Mouse (Mus musculus) neural tube, embryonic 10.5 days (tissue): ENCODE results near the gene 2610301B20Rik.
A peak's percentile ranks its signal among the peaks of the same experiment; 100 is the strongest.
"Not testable (repeated sequence)": the region's sequence is repeated elsewhere in the genome, so short reads cannot be mapped to it uniquely, and the experiment has no call there.

Source experiments
- DNase-seq: peaks from one replicate; pipeline ENCODE4 v3.0.0-alpha.2; 2017; ENCODE audit warnings: low spot score; ENCODE audit errors: extremely low spot score

Gene 2610301B20Rik

DNA sequence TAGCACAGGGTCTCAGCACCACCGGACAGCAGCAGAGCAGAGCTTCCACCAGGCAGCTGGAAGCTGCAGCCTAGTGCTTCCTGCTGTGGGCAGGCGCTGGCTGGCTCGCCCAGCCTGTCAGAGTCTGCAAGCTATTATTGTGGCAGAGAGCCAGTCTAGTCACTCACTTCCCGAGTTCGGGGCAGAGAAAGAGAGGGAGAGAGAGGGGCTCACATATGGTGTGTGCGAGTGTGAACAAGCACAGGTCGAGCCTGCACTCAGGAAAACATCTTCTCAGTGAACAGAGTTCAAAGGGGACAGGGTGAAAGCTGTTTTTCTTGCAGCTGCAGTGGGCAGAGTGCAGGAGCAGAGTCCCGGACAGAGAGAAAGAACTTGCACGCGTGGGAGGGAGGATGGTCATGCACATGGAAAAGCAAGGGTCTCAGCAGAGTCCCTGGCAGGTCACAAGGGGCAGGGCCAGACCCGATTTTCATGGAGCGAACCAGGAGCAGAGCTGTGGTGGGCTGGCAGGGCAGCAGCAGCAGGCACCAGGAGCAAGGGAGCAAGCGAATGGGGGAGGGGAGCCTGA is 31.0 kb downstream of the 2610301B20Rik start:
- peak; percentile 44 for DNase-seq

DNA sequence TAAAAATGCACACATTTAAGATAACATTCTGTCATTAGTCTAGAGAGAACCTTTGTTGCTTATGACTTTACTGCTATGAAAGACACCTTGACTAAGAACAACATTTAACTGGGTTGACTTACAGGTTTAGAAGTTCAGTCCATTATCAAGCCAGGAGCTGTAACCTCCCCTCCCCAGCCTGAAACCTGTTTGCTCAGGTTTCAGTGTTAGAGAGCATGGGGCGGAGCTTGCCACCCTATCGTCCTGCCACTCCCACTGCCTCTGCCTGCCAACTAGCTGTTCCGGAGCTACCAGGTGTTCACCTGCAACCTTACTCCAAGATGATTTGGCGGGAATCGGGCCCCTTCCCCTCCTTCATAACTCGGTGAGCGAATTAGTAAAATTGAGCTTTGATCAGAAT is 37.1 kb downstream of the 2610301B20Rik start:
- DNase-seq = not testable (repeated sequence)

DNA sequence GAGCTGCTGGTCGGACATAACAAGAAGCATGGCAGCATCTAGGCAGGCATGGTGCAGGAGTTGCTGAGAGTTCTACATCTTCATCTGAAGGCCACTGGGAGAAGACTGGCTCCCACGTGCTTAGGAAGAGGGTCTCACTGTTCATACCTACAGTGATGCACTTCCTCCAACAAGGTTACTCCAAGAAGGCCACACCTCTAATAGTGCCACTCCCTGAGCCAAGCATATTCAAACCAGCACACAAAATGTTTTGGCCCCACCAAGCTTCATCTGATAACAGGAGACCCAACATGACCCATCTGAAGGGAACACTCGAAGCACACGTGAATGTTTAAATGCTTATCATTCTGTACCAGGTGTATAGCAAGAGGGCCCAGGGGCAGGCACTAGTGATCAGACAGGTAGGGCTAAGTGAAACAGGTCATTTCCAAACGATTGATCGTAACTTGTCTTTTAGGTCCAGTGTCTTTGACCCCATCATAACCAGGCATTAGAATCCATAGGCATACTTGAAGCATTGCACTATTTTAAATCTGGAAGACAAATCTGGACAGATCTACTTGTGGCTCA is 37.7 kb downstream of the 2610301B20Rik start:
- no peak for DNase-seq

DNA sequence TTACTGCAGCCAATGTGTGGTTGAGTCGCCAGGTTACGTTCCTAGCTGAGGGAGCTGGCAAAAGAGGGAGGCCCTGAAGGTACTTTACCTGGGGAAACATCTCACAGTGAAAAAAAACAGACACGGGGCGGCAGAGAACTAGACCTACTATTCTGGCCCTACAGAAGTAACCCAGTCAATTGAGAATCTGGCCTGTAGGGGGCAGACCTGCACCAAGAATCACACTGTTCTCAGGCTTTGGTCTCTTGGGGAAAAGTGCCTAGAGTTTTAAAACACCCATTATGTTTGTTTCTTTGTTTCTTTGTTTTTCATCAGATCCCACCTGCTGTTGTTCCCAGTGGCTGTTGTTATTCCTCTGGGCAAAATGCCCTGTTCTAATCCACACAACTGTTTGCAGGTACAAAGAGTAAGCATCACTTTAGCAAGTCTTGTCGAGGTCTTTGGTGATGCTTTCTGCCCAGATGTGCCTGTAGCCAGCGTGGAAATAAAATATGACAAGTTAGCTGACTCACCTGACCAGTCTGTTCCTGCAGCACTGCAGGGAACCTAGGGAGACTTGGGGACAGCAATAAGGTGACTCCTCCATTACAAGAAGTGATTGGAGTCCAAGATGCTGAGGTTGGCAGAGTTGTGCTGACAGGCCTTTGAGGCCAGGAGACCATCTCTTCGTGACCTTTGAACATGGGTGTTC is 38.5 kb downstream of the 2610301B20Rik start:
- DNase-seq = peak; percentile 83

DNA sequence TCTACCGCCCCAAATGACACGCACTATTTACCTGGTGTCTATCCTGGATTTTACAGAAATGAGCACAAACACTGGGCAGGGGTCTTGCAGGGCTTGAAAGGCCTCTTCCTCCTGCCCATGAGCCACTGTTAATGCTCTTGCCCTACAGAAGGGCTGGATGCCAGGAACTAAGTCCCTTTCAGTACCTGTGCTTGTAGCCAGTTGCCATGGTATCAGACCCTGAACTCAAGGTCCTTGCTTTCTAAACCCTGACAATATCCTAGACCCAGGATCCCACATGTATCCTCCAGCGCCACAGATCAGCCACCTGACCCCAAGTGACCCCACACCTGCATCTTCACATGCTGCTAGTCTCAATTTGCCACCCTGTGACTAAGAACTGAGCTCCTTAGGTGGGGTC is 39.1 kb downstream of the 2610301B20Rik start:
- DNase-seq = no peak

DNA sequence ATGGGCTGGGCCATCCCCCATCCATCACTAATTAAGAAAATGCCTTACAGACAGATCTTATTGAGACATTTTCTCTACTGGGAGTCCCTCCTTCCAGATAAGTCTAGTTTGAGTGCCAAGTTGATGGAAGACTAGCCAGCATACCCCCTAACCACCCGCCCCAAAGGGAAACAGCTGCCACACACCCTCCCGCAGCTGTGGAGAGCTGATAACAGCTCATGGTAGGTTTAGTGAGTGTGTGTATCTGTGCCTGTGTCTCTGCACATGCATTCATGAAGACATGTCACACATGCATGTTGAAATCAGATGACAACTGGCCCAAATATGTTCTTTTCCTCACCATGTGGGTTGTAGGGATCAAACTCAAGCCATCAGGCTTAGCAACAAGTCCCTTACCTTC is 40.5 kb downstream of the 2610301B20Rik start:
- DNase-seq = no peak

DNA sequence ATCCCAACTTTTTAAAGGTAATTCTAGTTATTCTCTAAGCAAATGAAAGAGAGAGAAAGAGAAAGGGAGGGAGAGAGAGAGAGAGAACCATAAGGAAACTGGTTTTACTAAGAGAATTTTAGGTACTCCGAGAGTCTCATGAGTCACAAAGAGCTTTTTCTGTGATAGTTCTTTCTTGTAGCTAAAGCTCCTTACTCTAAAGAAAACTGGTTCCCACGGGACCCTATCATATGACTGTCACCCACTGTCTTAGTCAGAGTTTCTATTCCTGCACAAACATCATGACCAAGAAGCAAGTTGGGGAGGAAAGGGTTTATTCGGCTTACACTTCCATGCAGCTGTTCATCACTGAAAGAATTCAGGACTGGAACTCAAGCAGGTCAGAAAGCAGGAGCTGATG is 41.0 kb downstream of the 2610301B20Rik start:
- DNase-seq = no peak

DNA sequence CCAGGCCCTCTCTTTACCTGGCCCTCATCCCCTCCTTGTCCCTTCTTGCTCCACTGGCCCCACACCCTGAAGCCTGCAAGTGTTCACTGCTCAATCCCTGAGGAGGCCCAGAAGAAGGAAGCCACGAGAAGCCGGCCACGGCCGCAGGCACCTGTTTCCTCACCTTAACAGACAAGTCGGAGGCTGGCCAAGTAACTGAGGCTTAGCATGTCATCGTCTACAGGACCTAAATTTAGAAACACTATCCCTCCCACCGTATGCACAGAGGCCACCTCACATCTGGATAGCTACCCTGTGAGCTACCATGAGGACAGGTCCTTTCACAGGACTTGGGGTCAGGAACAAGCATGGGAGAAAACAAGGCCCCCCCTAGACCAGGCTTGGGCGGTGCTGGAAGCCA is 44.1 kb downstream of the 2610301B20Rik start:
- DNase-seq = no peak

DNA sequence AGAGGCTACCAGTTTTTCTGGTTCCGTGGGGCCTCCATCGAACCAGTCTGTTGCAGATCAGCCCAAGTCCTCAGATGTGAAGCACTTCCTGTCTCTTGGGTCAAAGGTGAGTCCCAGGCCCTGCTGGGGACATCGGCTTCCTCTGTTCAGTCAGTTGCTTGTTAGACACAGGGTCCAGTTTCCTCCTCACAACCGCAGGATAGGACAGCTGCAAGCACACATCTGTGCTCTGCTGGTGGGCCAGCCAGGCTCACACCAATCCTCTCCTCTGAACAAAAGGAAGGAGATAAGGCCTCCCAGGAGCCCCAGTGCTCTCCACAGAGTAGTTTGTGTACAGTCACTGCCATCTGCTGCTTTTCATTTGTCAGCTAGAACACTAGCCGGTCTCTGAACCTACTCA is 44.8 kb downstream of the 2610301B20Rik start:
- DNase-seq = no peak

DNA sequence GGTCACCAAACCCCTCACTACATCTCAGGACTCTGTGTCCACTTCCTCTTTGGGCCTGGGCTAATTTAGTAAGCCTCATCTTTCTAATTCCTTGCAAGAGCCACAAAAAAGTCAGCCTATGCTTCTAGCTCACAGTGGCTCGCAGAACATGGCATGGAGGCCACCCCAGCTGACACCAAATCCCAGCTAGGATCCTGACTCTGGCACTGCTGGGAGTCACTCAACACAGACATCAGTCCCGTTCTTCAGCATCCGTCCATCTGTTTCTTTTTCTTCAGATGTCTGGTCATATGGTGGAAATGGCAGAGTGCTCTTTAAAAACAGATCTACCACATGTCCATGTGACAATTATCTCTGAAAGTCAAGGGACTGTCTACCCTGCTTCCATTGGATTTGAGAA is 45.2 kb downstream of the 2610301B20Rik start:
- no peak for DNase-seq

DNA sequence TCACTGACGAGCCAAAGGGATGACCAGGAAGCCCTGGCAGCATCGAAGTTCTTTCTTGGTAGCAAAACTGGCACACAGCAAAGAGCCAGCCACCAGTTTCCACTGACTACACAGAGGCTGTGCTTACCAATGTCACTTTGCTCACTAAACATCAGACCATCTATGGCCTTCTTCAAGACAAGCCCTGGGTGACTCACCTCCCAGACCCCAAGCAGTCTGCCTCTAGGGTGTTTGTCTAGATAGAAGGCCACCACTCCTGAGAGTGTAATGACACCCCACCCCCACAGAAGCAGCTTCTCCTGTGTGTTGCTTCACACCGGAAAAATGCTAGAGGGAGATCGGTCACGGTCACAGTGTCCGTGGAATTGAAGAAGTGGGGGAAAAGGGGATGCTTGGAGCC is 45.7 kb downstream of the 2610301B20Rik start:
- DNase-seq = no peak

DNA sequence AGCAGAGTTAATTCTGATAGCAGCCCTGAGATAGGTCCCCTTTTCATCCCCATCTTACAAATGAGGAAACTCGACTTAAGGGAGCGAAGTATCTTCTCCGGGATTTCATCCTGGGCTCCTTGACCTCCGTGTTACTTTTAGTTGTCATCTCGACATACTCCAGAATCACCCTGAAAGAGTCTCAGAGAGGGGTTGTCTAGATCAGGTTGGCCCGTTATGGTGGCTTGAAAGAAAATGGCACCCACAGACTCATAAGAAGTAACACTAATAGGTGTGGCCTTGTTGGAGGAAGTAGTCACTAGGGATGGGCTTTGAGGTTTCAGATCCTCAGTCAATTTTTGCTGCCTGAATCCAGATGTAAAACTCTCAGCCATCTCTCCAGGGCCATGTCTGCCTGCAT is 46.3 kb downstream of the 2610301B20Rik start:
- DNase-seq = no peak

DNA sequence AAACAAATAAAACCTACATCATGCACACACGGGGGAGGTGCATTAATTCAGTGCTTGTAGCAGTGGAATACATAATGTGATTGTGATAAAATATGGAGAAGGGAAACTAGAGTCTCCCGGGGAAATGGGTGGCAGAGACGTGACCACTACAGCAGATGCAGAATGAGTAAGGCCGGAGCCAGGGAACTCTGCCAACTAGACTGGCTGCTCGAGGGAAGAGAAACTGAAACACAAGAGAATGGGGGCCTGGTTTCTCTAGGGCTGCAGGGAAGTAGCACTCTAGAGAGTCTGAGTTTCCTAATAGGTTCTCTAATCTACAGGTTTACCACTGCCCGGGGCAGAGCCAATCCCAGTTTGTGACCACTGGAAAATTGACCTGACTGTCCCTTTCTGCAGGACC is 48.9 kb downstream of the 2610301B20Rik start:
- DNase-seq = no peak

DNA sequence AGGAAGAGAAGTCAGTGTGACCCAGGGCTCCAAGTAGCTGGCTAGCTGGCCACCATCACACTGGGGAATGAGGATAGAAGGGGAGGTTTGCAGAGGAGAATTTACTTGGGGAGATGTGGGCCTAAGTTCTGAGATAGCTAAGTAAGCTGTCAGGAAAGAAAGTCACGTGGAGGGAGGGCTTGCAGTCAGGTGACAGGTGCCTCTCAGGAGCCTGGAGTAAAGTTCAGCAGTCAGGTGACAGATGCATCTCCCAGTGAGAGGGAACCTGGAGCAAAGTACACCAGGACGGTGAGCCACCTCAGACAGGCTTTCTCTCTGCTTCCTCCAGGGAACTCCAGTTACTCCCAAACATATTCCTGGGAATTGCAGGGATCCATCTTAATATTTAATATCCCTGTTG is 49.8 kb downstream of the 2610301B20Rik start:
- no peak for DNase-seq

DNA sequence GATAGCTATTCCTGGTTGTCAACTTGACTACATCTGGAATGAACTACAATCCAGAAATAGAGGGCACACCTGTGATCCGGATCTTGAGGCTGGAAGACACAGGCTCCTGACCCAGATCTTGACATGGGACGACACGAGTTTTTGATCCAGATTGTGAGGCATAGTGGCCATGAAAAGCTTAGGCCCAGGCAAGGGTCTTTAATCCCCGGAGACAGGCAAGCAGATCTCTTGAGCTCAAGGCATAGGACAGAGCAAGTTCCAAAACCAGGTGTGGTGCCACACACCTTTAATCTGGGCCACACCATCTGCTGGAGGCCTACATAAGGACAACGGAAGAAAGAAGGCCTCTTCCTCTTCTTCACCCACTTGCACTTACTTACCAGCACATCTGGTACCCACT is 50.2 kb downstream of the 2610301B20Rik start:
- no peak for DNase-seq

DNA sequence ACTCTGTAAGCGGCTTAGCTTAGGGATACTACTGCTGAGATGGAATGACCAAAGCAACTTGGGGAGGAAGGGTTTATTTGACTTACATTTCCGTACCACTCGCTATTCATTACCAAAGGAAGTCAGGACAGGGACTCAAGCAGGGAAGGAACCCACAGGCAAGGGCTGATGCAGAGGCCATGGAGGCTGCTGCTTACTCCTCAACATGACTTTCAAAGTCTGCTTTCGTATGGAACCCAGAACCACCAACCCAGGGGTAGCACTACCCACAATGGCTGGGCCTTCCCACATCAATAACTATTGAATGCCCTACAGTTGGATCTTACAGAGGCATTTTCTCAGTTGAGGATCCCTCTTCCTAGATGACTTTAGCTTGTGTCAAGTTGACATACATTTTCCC is 52.1 kb downstream of the 2610301B20Rik start:
- no peak for DNase-seq

DNA sequence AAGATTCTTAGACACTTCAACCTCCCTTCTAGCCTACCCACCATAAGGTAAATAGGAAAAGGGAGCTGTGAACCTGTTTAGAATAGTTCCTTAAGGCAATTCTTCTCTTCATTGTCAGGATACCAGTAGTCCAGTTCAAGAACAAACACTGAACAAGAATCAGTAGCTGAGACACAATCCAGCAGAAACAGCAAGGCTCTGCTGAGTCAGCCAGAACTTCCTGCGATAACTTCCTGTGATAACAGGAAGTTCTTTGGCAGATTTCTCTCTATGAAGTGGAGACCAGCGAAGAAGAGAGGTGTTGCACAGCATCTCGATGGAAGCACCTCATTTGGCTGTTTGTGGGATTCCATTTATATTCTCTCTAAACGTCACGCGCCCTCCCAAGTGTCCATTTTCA is 53.9 kb downstream of the 2610301B20Rik start:
- DNase-seq = no peak

DNA sequence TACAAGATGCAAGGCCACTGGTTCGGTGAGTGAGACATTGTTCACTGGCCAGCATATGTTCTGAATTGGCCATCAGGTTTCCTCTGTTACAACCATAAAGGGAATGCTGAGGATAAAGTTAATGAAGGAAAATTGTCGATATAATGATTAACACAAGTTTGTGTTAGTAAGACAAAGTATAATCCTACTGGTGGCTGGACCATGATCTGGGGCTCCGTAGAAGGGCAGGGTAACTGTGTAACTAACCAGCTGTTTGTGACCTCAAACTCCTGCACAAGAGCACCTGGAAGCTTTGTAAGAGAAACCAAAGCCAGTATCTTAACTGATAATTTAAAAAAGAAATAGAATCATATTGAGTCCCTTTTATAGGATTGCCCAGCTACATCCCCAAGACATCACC is 55.4 kb downstream of the 2610301B20Rik start:
- DNase-seq = peak; percentile 0

DNA sequence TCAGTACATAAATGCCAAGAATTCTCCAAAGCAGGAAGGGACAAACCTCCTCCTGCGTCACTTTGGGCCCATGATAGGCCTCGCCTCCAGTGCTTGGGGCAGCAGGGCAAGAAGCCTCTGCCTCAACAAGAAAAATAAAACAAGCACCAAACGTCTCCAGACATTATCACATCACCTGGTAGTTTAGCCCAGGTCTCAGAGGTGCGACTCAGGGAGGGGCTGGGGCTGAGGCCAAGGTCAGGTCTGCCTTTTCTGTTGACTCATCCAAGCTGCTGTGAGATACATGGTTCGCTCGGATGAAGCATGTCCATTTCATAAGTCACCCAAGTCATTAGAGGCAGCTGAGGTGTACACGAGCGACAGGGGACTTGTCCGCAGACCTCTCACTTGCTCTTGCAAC is 56.7 kb downstream of the 2610301B20Rik start:
- DNase-seq = peak; percentile 10

DNA sequence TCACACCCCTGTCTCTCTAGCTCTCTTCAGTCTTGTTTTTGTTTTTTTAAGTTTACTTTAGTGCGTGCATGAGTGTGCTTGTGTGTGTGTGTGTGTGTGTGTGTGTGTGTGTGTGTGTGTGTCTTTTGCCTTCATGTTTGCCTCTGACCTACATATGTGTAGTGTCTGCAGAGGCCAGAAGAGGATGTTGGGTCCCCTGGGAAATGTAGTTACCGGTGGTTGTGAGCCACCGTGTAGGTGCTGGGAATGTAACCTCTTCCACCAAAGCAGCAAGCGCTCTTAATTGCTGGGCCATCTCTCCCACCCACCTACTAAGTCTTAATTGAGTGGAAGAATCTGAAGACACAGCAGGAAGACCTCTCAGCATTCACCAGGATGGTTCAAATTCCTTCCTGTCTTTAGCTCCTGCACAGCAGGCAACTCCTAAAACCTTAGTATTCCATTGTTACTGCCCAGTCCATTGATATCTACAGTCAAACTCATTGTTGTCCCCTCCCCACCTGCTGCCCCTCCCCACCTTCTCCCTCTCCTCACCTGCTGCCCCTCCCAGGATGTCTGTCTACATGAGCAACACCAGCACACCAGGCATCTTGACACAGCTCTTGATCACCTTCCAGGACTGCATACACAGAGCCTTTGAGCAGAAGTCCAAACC is 57.9 kb downstream of the 2610301B20Rik start:
- DNase-seq = peak; percentile 5

DNA sequence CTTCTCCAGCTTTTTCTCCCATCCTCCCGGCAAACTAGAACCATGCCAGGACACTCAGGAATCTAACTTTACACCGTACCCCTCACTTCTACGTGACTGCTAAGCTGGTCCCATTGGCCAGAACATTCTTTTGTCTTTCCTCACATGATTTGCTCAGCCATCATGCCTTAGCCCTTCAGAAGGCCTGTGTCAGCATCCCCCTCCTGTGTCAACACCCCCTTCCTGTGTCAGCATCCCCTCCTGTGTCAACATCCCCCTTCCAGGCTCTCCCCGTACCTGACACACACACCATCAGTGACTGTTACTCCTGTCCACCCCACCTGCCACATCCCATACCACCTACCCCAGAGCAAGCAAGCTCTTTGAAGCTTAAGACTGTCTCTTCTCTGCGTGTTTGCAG is 58.5 kb downstream of the 2610301B20Rik start:
- DNase-seq = no peak

DNA sequence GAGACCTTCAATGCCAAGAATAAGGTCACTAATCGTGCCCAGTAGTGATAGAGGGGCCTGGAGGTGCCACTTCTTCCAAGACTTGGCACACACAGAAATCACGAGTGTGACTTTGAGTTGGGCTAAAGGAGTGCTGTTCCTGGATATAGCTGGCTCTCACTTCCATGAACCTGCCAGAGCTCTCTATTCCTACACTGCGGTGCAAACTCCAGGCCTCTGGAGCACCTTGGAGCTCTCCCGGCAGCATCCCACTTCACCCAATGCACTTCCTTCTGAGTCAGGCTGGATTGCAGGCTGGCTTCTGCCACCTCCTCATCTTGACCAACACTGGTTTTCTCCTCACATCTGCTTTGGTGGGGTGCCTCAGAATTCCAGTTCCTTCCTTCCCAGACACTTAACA is 62.5 kb downstream of the 2610301B20Rik start:
- DNase-seq = no peak
